Comparison of ENCODE assay signal across 11 mouse cellular contexts in genomic region chr4:62495946-62496345, GRCm38 (mm10). TPM values are rescaled to one million over a fixed set of nuclear protein-coding genes. Genes with fewer than 3 reads are reported as not detected.
A peak's percentile ranks its signal among the peaks of the same experiment; 100 is the strongest.
DNase-seq lines count a peak whose midpoint lies in the region; ATAC-seq and TF ChIP-seq lines count a peak whose summit lies in the region.
"Had no signal": no experiment of that assay in that cellular context is flagged by ENCODE, and none has a peak within 500 bp of the region (broad histone marks: within the 10 kb centered on the region; RNA-seq: fewer than 3 reads in every experiment).

No protein-coding gene starts in this region.

- H3K27me3 ChIP-seq in hindbrain, postnatal 0 days (ENCODE audit: insufficient read depth, low read length): no peaks in the 10 kb centered on the region
- H3K27me3 ChIP-seq in hindbrain, embryonic 12.5 days: peaks cover 2% of the 10 kb centered on the region; the same call in 1 of the 2 replicates
- no peaks in the 10 kb centered on the region for H3K27me3 ChIP-seq in hindbrain, embryonic 11.5 days (ENCODE audit: control insufficient read depth, insufficient read depth, low read length)
- H3K27me3 ChIP-seq: CH12.LX had no signal

- WGBS in hindbrain, postnatal 0 days: 62% methylated on average over 8 of the region's 8 CpGs
- WGBS in hindbrain, embryonic 12.5 days: 80% methylated on average over 8 of the region's 8 CpGs
- 86% methylated on average over 8 of the region's 8 CpGs for WGBS in hindbrain, embryonic 11.5 days

- DNase-seq in hindbrain, postnatal 0 days (ENCODE audit: low spot score): peak; percentile 38
- peak; percentile 83 for DNase-seq in NIH3T3 (ENCODE audit: low read depth)
- peak; percentile 77 for DNase-seq in heart, postnatal 4 days
- DNase-seq in lung, postnatal 14 days: peak; percentile 60
- no peak for DNase-seq in neural tube, embryonic 10.5 days (ENCODE audit: extremely low spot score, low spot score)
- DNase-seq in cerebellum, adult 18-20 months: no peak
- no peak for DNase-seq in hindbrain, embryonic 11.5 days (ENCODE audit: low spot score)
- DNase-seq: right cerebral cortex, adult 18-20 months had no signal

- H3K4me3 ChIP-seq in hindbrain, postnatal 0 days (ENCODE audit: low read length): no peak overlapping the region
- H3K4me3 ChIP-seq in hindbrain, embryonic 12.5 days: no peak overlapping the region
- H3K4me3 ChIP-seq in hindbrain, embryonic 11.5 days (ENCODE audit: low read depth, low read length): no peak overlapping the region

- peaks cover 8% of the 10 kb centered on the region; the same call in 1 of the 2 replicates for H3K36me3 ChIP-seq in hindbrain, postnatal 0 days (ENCODE audit: insufficient read depth, low read length)
- H3K36me3 ChIP-seq in hindbrain, embryonic 12.5 days: peaks cover 24% of the 10 kb centered on the region
- 0 out of 2 replicates have a peak, but pooled peaks cover 5% of the 10 kb centered on the region for H3K36me3 ChIP-seq in hindbrain, embryonic 11.5 days (ENCODE audit: control insufficient read depth, insufficient read depth, low read length)

- H3K4me1 ChIP-seq in hindbrain, postnatal 0 days (ENCODE audit: insufficient read depth, low read length): 0 out of 2 replicates have a peak, but pooled peaks cover 4% of the 10 kb centered on the region
- no peaks in the 10 kb centered on the region for H3K4me1 ChIP-seq in hindbrain, embryonic 12.5 days
- no peaks in the 10 kb centered on the region for H3K4me1 ChIP-seq in hindbrain, embryonic 11.5 days (replicated peaks; ENCODE audit: control insufficient read depth, insufficient read depth, low read length)

- ATAC-seq in hindbrain, postnatal 0 days: no peak
- ATAC-seq in hindbrain, embryonic 12.5 days (ENCODE audit: low FRiP score): no peak
- ATAC-seq in hindbrain, embryonic 11.5 days (ENCODE audit: low FRiP score): no peak

- H3K4me2 ChIP-seq in hindbrain, postnatal 0 days (ENCODE audit: low read depth, low read length): no peak overlapping the region
- H3K4me2 ChIP-seq in hindbrain, embryonic 12.5 days (replicated peaks): no peak overlapping the region
- H3K4me2 ChIP-seq in hindbrain, embryonic 11.5 days (replicated peaks; ENCODE audit: low read depth, low read length): no peak overlapping the region

- no peak overlapping the region for H3K9ac ChIP-seq in hindbrain, postnatal 0 days (replicated peaks; ENCODE audit: low read length)
- H3K9ac ChIP-seq in hindbrain, embryonic 12.5 days: no peak overlapping the region
- no peak overlapping the region for H3K9ac ChIP-seq in hindbrain, embryonic 11.5 days (ENCODE audit: low read depth, low read length)

- TF ChIP-seq CTCF in hindbrain, postnatal 0 days (IDR thresholded peaks at IDR 0.05; ENCODE audit: low read depth): no peak

- no peak overlapping the region for H3K27ac ChIP-seq in hindbrain, postnatal 0 days
- no peak overlapping the region for H3K27ac ChIP-seq in hindbrain, embryonic 12.5 days
- H3K27ac ChIP-seq in hindbrain, embryonic 11.5 days (ENCODE audit: low read depth, low read length): no peak overlapping the region

- no peaks in the 10 kb centered on the region for H3K9me3 ChIP-seq in hindbrain, postnatal 0 days (ENCODE audit: low read length)
- no peaks in the 10 kb centered on the region for H3K9me3 ChIP-seq in hindbrain, embryonic 12.5 days (replicated peaks)
- no peaks in the 10 kb centered on the region for H3K9me3 ChIP-seq in hindbrain, embryonic 11.5 days (ENCODE audit: control insufficient read depth, low read length)

RNA-seq across cellular contexts. Expression of gene Hdhd3, which starts 7.3 kb away (rescaled TPM):
- 4.1 and 5.1 TPM in 2 replicates for total RNA-seq in hindbrain, postnatal 0 days (2014; rRNA removed)
- polyA plus RNA-seq in hindbrain, postnatal 0 days (2015; fragmentation: Nextera tagmentation; extraction: Ambion mirVana): 5.8 and 6.8 TPM in 2 replicates
- 11.8 and 12.7 TPM in 2 replicates for polyA plus RNA-seq in hindbrain, embryonic 12.5 days (2016; fragmentation: Nextera tagmentation; extraction: Ambion mirVana)
- total RNA-seq in heart, postnatal 4 days (2021): 1 to 10 TPM; 6.3 to 6.9 TPM
- 13.7 and 16.7 TPM in 2 replicates for polyA plus RNA-seq in hindbrain, embryonic 11.5 days (2014; fragmentation: Nextera tagmentation; extraction: Ambion mirVana)

RNA-seq across cellular contexts. Expression of gene Bspry, which starts 16.1 kb away (rescaled TPM):
- 0.37 and 2.0 TPM in 2 replicates for total RNA-seq in hindbrain, postnatal 0 days (2014; rRNA removed)
- polyA plus RNA-seq in hindbrain, postnatal 0 days (2015; fragmentation: Nextera tagmentation; extraction: Ambion mirVana): 0.95 and 0.96 TPM in 2 replicates
- polyA plus RNA-seq in hindbrain, embryonic 12.5 days (2016; fragmentation: Nextera tagmentation; extraction: Ambion mirVana): 1.2 and 1.7 TPM in 2 replicates
- total RNA-seq in heart, postnatal 4 days (2021): not detected
- polyA plus RNA-seq in hindbrain, embryonic 11.5 days (2014; fragmentation: Nextera tagmentation; extraction: Ambion mirVana): 0.94 and 1.0 TPM in 2 replicates
- total RNA-seq: granulocyte monocyte progenitor cell, adult 5-6 weeks had no signal

RNA-seq across cellular contexts. Expression of gene Alad, which starts 23.8 kb away (rescaled TPM):
- 50.4 and 50.9 TPM in 2 replicates for total RNA-seq in hindbrain, postnatal 0 days (2014; rRNA removed)
- 69.3 and 70.5 TPM in 2 replicates for polyA plus RNA-seq in hindbrain, postnatal 0 days (2015; fragmentation: Nextera tagmentation; extraction: Ambion mirVana)
- 58.8 and 64.3 TPM in 2 replicates for polyA plus RNA-seq in hindbrain, embryonic 12.5 days (2016; fragmentation: Nextera tagmentation; extraction: Ambion mirVana)
- total RNA-seq in heart, postnatal 4 days (2021): 10 to 100 TPM; 63.8 to 69.8 TPM
- 77.5 and 80.1 TPM in 2 replicates for polyA plus RNA-seq in hindbrain, embryonic 11.5 days (2014; fragmentation: Nextera tagmentation; extraction: Ambion mirVana)

RNA-seq across cellular contexts. Expression of gene Wdr31, which starts 25.2 kb away (rescaled TPM):
- total RNA-seq in hindbrain, postnatal 0 days (2014; rRNA removed): 3.5 and 4.3 TPM in 2 replicates
- polyA plus RNA-seq in hindbrain, postnatal 0 days (2015; fragmentation: Nextera tagmentation; extraction: Ambion mirVana): 16.4 and 17.6 TPM in 2 replicates
- polyA plus RNA-seq in hindbrain, embryonic 12.5 days (2016; fragmentation: Nextera tagmentation; extraction: Ambion mirVana): 8.2 and 9.0 TPM in 2 replicates
- total RNA-seq in heart, postnatal 4 days (2021): 1 to 10 TPM in 1 of 2 experiments, under 1 TPM in 1; 0.86 to 1.4 TPM
- polyA plus RNA-seq in hindbrain, embryonic 11.5 days (2014; fragmentation: Nextera tagmentation; extraction: Ambion mirVana): 6.4 and 6.9 TPM in 2 replicates

RNA-seq across cellular contexts. Expression of gene Pole3, which starts 28.9 kb away (rescaled TPM):
- 19.0 and 25.1 TPM in 2 replicates for total RNA-seq in hindbrain, postnatal 0 days (2014; rRNA removed)
- 66.5 and 70.0 TPM in 2 replicates for polyA plus RNA-seq in hindbrain, postnatal 0 days (2015; fragmentation: Nextera tagmentation; extraction: Ambion mirVana)
- polyA plus RNA-seq in hindbrain, embryonic 12.5 days (2016; fragmentation: Nextera tagmentation; extraction: Ambion mirVana): 80.2 and 84.7 TPM in 2 replicates
- 10 to 100 TPM; 28.2 to 31.1 TPM for total RNA-seq in heart, postnatal 4 days (2021)
- polyA plus RNA-seq in hindbrain, embryonic 11.5 days (2014; fragmentation: Nextera tagmentation; extraction: Ambion mirVana): 116 and 117 TPM in 2 replicates

Comparison
In these comparisons a context has a peak if more than half of its experiments do, and no peak if none do; other contexts are left out.
1. DNase-seq: peak in hindbrain, postnatal 0 days (single experiment), NIH3T3 (single experiment), heart, postnatal 4 days (single experiment) and lung, postnatal 14 days (single experiment); none in neural tube, embryonic 10.5 days (single experiment), cerebellum, adult 18-20 months (0 of 2) and hindbrain, embryonic 11.5 days (single experiment).